Mouse (Mus musculus) spleen, adult 12 weeks (tissue): ENCODE results near the gene Acy3.
"Not testable (repeated sequence)": the region's sequence is repeated elsewhere in the genome, so short reads cannot be mapped to it uniquely, and the experiment has no call there.

Experiments
- DNase-seq: peaks from one replicate; pipeline ENCODE4 v3.0.0; 2022; ENCODE audit warnings: low spot score

The Acy3 gene

GRCm38 (mm10) chr19:3974608-3975007, 11.8 kb upstream of the Acy3 start:
- not testable (repeated sequence) for DNase-seq

DNA sequence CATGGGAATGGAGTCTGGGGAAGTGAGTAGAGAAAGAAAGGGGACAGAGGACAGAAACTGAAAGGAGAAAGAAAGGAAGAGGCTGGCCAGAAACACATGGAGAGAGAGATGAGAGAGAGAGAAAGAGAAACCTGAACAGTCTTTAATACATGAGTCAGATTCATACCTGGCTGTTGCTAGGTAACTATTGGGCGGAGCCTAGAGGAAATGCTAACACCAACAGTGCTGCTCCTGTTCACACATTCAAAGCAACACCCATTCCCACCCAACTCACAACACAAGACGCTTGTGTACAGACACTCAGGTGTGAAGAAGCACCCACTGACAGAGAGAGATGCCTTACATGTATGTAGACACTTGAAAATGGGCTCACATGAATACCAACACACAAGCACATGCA, 10.5 kb upstream of the Acy3 start:
- DNase-seq: no peak

DNA sequence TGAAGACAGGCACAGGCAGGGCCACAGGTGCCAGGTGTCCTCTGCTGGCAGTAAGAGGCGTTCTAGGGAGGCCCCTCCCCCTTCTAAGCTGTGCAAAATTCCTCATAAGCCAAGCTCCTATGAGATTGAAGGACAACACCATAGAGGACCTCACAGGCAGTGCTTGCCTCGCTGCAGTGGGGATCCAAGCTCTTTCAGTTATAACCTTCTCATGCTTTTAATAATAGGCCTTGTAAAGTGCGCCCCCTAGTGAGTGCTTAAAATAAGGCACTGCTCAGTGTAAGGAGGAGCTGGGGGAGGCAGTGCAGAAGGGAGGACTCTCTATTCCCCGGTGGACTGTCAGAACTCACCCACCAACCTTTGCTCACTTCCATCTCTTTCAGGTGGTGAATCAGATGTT, 6.1 kb upstream of the Acy3 start:
- peak; percentile 71 for DNase-seq

GRCm38 (mm10) chr19:3980917-3981316, 5.5 kb upstream of the Acy3 start:
- no peak for DNase-seq

DNA sequence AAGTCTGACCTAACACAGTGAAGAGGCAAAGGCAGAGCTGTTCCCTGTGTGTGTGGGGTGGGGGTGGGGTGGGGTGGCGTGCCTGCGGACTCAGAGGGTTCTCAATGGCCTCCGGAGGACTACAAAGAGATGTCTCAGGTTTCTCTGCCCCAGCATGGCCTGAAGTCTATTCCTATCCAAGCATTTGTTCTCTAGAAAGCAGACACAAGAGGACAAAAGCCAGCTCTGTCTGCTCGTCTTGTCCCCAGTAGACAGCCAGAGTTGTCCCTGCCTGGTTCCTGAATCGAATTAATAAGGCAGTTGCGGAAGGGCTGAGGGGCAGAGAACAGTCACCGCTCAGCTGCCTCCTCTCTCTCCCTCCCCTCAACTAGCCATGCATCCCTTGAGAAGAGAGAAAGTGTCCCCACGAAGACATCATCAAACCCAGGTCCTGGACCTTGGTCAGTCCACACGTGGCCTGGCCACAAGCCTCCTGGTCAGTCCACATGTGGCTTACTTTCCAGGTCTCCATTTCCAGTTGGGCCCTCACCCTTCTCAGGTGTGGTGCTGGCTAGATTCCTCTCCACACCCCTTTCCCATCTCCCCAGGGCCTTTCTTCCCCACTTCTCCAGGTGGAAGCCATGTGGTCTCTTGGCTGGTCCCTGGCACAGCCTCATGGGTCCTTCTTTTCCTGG, 2.7 kb upstream of the Acy3 start:
- no peak for DNase-seq

GRCm38 (mm10) chr19:3985261-3985681, 1.1 kb upstream of the Acy3 start:
- no peak for DNase-seq

GRCm38 (mm10) chr19:3988066-3988465, 1.7 kb downstream of the Acy3 start:
- no peak for DNase-seq

- no peak for DNase-seq
Measured at GRCm38 (mm10) chr19:3988750-3989149, 2.4 kb downstream of the Acy3 start.

DNA sequence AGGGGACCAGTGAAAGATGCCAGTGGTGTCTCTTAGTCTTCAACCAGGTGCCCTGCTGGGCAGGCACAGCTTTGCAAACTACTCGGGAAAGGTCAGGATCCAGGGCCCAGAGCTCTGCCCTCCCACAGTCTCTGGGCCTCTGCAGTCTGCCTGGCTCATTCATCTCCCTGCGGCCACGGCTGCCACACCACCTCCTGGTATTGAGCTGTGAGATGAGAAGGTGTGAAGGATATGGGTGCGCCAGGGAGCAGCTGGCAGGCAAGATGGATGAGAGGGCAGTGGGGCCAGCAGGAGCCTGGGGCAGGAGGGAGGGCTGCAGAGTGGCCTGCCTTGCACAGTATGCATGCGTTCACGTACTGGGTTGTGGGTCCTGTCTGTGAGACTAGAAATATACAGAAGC, 4.4 kb downstream of the Acy3 start:
- no peak for DNase-seq

GRCm38 (mm10) chr19:3991562-3991961, 5.2 kb downstream of the Acy3 start:
- DNase-seq: no peak

GRCm38 (mm10) chr19:3991966-3992365, 5.6 kb downstream of the Acy3 start:
- DNase-seq: no peak

DNA sequence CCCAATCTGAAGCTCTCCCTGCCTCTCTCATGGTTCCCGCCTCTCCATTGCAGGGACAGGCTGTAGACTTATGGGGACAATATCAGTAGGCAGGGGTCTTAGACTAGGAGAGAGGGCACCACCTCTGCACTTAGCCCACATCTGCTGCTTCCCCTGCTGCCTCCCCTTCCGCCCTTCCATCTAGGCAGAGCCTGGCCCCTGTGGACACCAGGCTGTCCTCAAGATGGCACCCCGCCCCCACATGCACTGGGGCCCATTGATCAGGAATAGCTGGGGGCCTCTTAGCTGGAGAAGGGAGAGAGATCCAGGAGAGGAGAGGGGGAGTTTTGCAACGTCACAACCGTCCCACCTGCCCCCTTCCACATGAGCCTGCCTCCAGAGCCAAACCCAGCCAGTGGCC, 6.0 kb downstream of the Acy3 start, which contains the start of gene Tbx10:
Tbx10 (plus strand) TSS at position 337 of the 400 bp plus-strand sequence.
- DNase-seq: no peak

DNA sequence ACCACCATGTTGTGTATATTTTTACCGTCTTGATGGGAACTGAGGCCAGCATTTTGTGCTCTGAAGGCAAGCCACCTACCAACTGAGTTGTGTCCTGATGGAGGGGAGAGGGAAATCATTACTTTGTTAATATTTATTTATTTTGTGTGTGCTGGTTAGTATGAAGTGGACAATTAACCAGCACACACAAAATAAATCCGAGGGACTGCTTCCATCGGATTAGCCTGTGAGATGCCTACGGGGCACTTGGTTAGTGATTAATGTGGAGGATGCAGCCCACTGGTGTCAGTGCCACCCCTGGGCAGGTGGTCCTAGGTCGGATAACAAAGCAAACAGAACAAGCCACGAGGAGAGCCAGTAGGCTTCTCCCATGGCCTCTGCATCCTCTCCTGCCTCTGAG, 8.6 kb downstream of the Acy3 start:
- DNase-seq: no peak

- DNase-seq: no peak
Measured at GRCm38 (mm10) chr19:3995505-3995904, 9.1 kb downstream of the Acy3 start.

- DNase-seq: no peak
Measured at GRCm38 (mm10) chr19:3996106-3996505, 9.7 kb downstream of the Acy3 start.

GRCm38 (mm10) chr19:3996747-3997146, 10.4 kb downstream of the Acy3 start:
- DNase-seq: no peak

GRCm38 (mm10) chr19:3997231-3997630, 10.9 kb downstream of the Acy3 start:
- no peak for DNase-seq

DNA sequence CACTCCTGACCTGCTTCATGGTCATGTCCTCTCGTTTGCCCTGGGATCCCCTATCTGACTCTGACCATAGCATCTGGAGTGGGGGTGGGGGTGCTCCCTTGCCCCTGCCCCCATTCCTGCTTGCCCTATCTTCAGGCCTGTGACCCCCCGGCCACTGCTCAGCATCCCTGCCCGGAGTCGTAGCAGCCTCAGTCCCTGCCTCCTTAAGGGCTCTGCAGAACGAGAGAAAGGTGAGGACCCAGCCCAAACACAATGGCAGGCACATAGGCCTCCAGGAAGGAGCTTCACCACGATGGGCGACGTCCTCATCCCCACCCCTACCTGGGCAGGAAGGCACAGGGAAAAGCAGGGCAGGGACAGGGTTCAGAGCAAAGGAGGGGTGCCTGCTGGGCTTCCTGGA, 12.0 kb downstream of the Acy3 start:
- no peak for DNase-seq

DNA sequence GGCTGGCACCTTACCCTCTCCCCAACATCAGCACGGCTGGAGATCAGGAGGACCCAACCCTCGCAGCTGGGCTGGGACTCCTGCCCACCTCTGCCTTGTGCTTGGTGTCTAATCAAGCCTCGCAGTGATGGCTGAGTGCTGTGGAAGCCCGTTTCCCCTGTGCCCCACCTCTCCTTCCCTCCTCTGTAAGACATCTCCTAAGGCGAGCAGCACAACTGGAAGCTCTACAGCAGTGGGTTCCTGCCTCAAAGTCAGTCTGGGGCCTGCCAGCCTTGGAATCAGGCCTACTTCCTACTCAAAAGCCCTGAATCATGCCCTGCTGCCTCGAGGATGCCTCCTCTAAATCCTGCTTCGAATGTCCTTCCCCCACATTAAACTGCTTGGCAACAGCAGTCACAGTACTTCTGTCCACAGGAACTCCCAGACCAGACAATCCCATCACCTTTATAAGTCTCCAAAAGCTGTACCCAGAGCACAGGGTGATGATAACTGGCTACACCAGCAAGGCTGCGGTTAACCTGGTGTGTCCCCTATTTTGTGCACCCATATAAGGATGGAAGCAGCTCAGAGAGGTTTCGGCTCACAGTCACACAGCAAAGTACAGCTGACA, 12.9 kb downstream of the Acy3 start:
- DNase-seq: no peak

DNA sequence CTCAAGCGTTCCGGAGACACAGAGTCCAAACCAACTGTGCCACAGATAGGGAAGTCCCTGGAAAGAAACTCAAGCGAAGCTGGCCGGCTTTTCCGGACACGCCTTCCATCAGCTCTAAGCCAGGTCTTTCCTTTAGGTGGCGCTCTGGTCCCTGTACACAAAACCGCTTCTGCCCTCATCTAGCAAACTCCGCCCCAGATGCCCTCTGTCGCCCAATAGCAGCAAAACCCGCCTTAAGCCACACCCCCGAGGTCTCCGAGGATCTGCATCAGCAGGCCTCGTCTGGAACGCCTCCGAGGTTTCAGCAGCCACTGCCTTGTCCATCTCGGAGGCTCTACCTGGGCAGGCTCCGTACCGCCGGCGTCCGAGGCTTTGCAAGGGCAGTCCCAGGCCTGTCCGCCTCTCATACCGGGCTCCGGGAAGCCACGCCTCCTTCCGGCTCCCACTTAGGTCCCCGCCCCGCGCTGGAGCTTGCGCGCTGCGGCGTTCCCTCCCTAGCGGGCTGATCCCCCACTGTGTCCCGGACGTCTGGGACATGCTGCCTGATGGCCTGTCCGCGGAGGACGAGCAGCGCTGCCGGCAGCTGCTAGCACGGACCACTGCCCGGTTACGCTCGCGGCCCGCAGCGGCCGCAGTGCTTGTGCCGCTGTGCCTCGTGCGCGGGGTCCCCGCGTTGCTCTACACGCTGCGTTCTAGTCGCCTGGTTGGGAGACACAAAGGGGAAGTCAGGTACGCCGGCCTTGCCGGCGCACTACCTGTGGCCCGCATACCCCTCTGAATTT, 13.9 kb downstream of the Acy3 start, which contains the start of the genes Nudt8 and Gm49405:
Nudt8 (plus strand) TSS at position 462 of the 782 bp plus-strand sequence.
Gm49405 (plus strand) TSS at position 508 of the 782 bp plus-strand sequence.
- DNase-seq: peak; percentile 97

- no peak for DNase-seq
Measured at GRCm38 (mm10) chr19:4000949-4001525, 14.7 kb downstream of the Acy3 start.

- DNase-seq: no peak
Measured at GRCm38 (mm10) chr19:4001752-4002151, 15.4 kb downstream of the Acy3 start.

- no peak for DNase-seq
Measured at GRCm38 (mm10) chr19:4003112-4003511, 16.7 kb downstream of the Acy3 start, which contains the start of gene Doc2g. Gene Doc2g, plus strand, starts transcription at chr19:4003313.
